Mouse (Mus musculus): Measurements from ENCODE around the gene Ogn. TPM values are rescaled to one million over a fixed set of nuclear protein-coding genes. Genes with fewer than 3 reads are reported as not detected.

Gene Ogn
- total RNA-seq (2012; rRNA removed): 0.04 TPM in 1 of 2 replicates, not detected in the other
- under 1 TPM in 1 of 2 experiments, not detected in 1; 0.06 TPM for polyA plus RNA-seq (2012; ENCODE audit: insufficient read depth in 1 of 2, insufficient read length in 2 of 2, low read depth in 1 of 2, low replicate concordance in 2 of 2, missing spikeins in 1 of 2)

DNA sequence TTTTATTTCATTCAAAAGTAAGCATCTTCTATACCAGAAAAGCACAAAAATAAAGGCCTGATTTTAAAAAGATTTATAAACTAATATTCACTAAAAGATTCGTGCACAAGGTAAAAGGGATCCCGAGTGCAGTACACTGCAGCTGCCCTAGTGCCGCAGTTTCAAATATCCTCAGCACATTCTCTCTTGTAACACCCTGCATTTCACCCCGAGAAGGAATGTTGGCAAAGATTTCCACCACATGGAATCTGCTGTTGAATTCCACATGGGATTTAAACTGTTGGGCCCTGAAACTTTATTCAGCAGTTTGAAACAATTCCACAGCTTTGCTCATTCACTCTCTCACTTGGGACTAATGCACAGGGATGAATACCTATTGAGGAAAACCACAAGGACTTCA lies at the start of gene Ogn:
TSS of gene Ogn (plus strand) at position 333 of the 400 bp plus-strand sequence.
- TF ChIP-seq CTCF (IDR thresholded peaks at IDR 0.05 in 2 of 3, conservative IDR thresholded peaks at IDR 0.05 in 1 of 3; ENCODE audit: control insufficient read depth in 1 of 3, insufficient read depth in 1 of 3, low read depth in 2 of 3, low read length in 3 of 3, poor library complexity in 1 of 3, severe bottlenecking in 1 of 3) (no peak), ZC3H11A (IDR thresholded peaks at IDR 0.05; ENCODE audit: low read depth, low read length) (no peak), CHD1 (IDR thresholded peaks at IDR 0.05; ENCODE audit: low read depth, low read length) (no peak), UBTF (IDR thresholded peaks at IDR 0.05; ENCODE audit: borderline replicate concordance, insufficient read depth, low read depth, low read length) (no peak), MAZ (IDR thresholded peaks at IDR 0.05; ENCODE audit: low read depth, low read length) (no peak), MYB (IDR thresholded peaks at IDR 0.05; ENCODE audit: low read depth, low read length) (no peak), CHD2 (IDR thresholded peaks at IDR 0.05; ENCODE audit: low read length) (no peak), KAT2A (conservative IDR thresholded peaks at IDR 0.05; ENCODE audit: low read depth, low read length) (no peak), MAX (IDR thresholded peaks at IDR 0.05; ENCODE audit: low read length) (no peak), USF2 (IDR thresholded peaks at IDR 0.05; ENCODE audit: borderline replicate concordance in 1 of 2, insufficient read depth in 1 of 2, low read depth in 1 of 2, low read length in 2 of 2) (no peak), ZNF384 (IDR thresholded peaks at IDR 0.05; ENCODE audit: low read depth, low read length) (no peak), NRF1 (IDR thresholded peaks at IDR 0.05; ENCODE audit: insufficient read depth, low read depth, low read length, poor library complexity, severe bottlenecking) (no peak), HCFC1 (IDR thresholded peaks at IDR 0.05; ENCODE audit: low read depth, low read length) (no peak), ELF1 (IDR thresholded peaks at IDR 0.05; ENCODE audit: low read depth, low read length) (no peak), RAD21 (IDR thresholded peaks at IDR 0.05; ENCODE audit: low read depth, low read length) (no peak), MAFK (IDR thresholded peaks at IDR 0.05; ENCODE audit: borderline replicate concordance, low read depth, low read length) (no peak), MEF2A (IDR thresholded peaks at IDR 0.05; ENCODE audit: extremely low read depth, insufficient replicate concordance, low read depth, low read length, poor library complexity, severe bottlenecking) (no peak), GABPA (IDR thresholded peaks at IDR 0.05; ENCODE audit: low read depth, low read length) (no peak)
- H3K4me3 ChIP-seq (ENCODE audit: control insufficient read depth in 1 of 2, insufficient read depth in 1 of 2, low read depth in 2 of 2, low read length in 2 of 2): no peak within 1 kb of the TSS
- H3K27ac ChIP-seq (ENCODE audit: control insufficient read depth, low read depth, low read length): no peak within 1 kb of the TSS
- DNase-seq (ENCODE audit: low read depth, low spot score): no peak
- H3K4me1 ChIP-seq (ENCODE audit: control insufficient read depth in 1 of 2, insufficient read depth in 2 of 2, low read length in 2 of 2): peaks cover 0 to 6% of the 10 kb centered on the region in 2 experiments; a peak in 1 of 4 replicates
- H3K36me3 ChIP-seq (ENCODE audit: control insufficient read depth in 1 of 2, insufficient read depth in 2 of 2, low read length in 2 of 2): no peaks in the 10 kb centered on the region; a peak in 2 of 4 replicates
- H3K27me3 ChIP-seq (ENCODE audit: control insufficient read depth in 1 of 2, insufficient read depth in 2 of 2, low read length in 2 of 2): no peaks in the 10 kb centered on the region
- no peaks in the 10 kb centered on the region for H3K9me3 ChIP-seq (replicated peaks; ENCODE audit: insufficient read depth, low read length)
- no peaks in the 10 kb centered on the region for H3K79me2 ChIP-seq (ENCODE audit: control insufficient read depth, insufficient read depth, low read length, poor library complexity)
- H3K9ac ChIP-seq (ENCODE audit: control insufficient read depth, low read depth, low read length, poor library complexity, severe bottlenecking): no peak within 1 kb of the TSS

DNA sequence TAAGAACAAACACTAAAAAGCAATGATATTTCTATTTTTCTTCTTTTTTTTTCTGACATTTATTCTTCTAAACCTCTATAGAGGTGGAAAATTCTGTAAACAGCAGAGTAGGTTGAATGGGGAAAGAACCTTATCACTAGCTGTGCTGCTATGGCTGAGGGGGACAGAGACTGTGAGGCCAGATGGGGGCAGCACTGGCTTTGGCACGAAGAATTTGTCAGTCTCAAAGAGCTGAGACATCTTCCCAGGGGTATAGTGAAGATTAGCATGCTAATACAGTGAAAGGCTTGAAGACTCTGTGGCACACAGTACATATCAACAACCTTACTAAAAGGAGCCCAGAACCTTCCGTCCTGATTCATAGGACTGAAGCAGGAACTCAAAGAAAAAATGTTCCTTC lies 48.7 kb upstream of the Ogn start:
- Histone ChIP-seq H3K27me3 (ENCODE audit: control insufficient read depth in 1 of 2, insufficient read depth in 2 of 2, low read length in 2 of 2) (no peaks in the 10 kb centered on the region), H3K4me1 (ENCODE audit: control insufficient read depth in 1 of 2, insufficient read depth in 2 of 2, low read length in 2 of 2) (peaks cover 6 to 8% of the 10 kb centered on the region in 2 experiments)

More for the DNA sequence above, 48.7 kb upstream of the Ogn start:
- H3K9me3 ChIP-seq (replicated peaks; ENCODE audit: insufficient read depth, low read length): no peaks in the 10 kb centered on the region
- H3K9ac ChIP-seq (ENCODE audit: control insufficient read depth, low read depth, low read length, poor library complexity, severe bottlenecking): no peak overlapping the region
- no peak overlapping the region for H3K4me3 ChIP-seq (ENCODE audit: control insufficient read depth in 1 of 2, insufficient read depth in 1 of 2, low read depth in 2 of 2, low read length in 2 of 2)
- H3K36me3 ChIP-seq (ENCODE audit: control insufficient read depth in 1 of 2, insufficient read depth in 2 of 2, low read length in 2 of 2): peaks cover 0 to 10% of the 10 kb centered on the region in 2 experiments; a peak in 2 of 4 replicates
- DNase-seq (ENCODE audit: low read depth, low spot score): peak; percentile 66
- no peak overlapping the region for H3K27ac ChIP-seq (ENCODE audit: control insufficient read depth, low read depth, low read length)
- no peaks in the 10 kb centered on the region for H3K79me2 ChIP-seq (ENCODE audit: control insufficient read depth, insufficient read depth, low read length, poor library complexity)
- TF ChIP-seq MAFK (IDR thresholded peaks at IDR 0.05; ENCODE audit: borderline replicate concordance, low read depth, low read length) (no peak), SMC3 (IDR thresholded peaks at IDR 0.05; ENCODE audit: low read depth, low read length) (peak; percentile 81), ZC3H11A (IDR thresholded peaks at IDR 0.05; ENCODE audit: low read depth, low read length) (peak; percentile 62), CTCF (IDR thresholded peaks at IDR 0.05 in 2 of 3, conservative IDR thresholded peaks at IDR 0.05 in 1 of 3; ENCODE audit: control insufficient read depth in 1 of 3, insufficient read depth in 1 of 3, low read depth in 2 of 3, low read length in 3 of 3, poor library complexity in 1 of 3, severe bottlenecking in 1 of 3) (peak; percentile 45 to 79 (median 76)), SIN3A (IDR thresholded peaks at IDR 0.05; ENCODE audit: low read length) (0 out of 2 replicates have a peak, but pooled peaks have one; percentile 22), RAD21 (IDR thresholded peaks at IDR 0.05; ENCODE audit: low read depth, low read length) (peak; percentile 73), RCOR1 (IDR thresholded peaks at IDR 0.05; ENCODE audit: low read depth, low read length) (no peak)

Data from MEL (cell line).